Mouse (Mus musculus) cerebellum, adult 18-20 months (tissue): ENCODE measurements at regions not wholly inside any gene's neighbourhood (a gene's known extent, or its start where the extent isn't known, plus 50 kb on each side); places are given as distances from the start of the nearest gene placed in this dataset.

Source experiments
- DNase-seq, 2 experiments: peaks; one replicate each; pipeline ENCODE4 v3.0.0; 2021

DNA sequence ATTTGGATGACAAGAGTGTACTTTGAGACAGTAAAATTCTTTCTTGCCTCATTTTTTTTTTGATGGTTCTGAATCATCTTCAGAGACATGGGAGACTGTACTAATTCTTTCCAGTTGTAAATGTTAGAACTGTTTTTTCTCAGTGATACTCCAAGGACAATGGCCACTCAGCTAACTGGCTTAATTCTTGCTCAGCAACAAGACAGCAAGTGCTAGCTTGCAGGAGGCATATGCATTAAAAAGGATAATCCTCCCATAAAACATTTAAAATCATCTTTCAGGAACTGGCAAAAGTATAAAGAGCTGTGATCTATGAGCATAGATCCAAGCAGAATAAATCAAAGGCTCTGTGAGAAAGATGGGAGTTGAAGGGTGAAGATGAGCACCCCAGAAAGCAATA is 587.9 kb upstream of the Nrsn1 start:
- DNase-seq = no peak

GRCm38 (mm10) chr13:25857569-25857968 is 587.3 kb upstream of the Nrsn1 start:
- no peak for DNase-seq

DNA sequence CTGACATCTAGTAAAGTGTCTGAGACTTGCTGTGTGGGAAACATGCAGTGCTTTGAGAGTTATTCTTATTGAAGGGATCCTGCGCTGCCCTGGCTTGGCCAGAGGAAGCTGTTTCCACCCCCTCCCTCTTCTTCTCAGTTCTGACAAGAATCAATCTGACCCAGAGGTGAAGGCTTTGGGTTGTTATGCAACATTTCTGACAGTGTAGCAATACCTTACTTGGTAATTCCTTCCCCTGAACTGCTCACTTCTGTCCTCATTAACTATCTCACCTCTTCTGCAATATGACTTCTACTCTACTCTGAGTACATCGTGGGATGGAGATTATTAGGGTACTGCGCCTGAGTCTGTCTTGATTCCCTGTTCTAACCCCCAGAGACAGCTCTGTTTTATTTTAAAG is 586.8 kb upstream of the Nrsn1 start:
- DNase-seq = no peak

DNA sequence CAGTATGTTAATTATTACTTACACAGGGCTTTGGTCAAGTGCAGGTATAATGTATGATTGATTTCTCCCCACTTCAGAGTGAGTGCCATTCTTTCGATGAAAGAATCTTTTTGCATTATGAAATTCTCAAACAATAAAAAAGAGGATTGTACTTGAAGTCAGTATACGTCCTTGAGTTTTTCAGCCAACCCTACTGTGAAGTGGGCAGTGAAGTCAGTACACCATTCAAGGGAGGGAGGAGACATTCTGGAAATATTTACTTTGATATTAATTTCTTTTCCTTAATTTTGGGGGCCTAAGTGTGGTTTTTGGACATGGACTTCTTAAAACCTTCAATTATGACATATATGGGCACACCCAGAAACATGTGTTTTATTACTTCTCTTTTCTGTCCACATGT is 586.2 kb upstream of the Nrsn1 start:
- no peak for DNase-seq

DNA sequence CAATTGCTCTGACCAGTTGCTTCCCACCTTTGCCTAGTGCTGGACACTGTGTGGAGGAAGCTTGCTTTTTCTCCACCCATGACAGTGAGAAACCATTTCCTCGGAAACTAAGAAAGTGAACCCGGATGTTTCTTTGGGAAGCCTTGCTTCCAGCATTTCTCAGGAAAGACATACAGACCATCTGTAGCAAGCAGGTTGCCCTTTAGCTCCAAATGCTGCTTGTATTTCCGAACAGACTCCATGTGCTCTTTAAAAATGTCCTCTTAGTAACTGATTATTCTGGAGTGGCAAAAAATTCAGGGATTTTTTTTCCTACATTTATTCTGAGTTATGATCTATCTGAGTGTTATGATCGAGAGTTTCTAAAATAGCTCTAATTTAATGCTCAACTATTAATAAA is 577.9 kb upstream of the Nrsn1 start:
- DNase-seq = no peak

- DNase-seq = no peak
Measured at GRCm38 (mm10) chr13:25838237-25838636, 567.9 kb upstream of the Nrsn1 start.

DNA sequence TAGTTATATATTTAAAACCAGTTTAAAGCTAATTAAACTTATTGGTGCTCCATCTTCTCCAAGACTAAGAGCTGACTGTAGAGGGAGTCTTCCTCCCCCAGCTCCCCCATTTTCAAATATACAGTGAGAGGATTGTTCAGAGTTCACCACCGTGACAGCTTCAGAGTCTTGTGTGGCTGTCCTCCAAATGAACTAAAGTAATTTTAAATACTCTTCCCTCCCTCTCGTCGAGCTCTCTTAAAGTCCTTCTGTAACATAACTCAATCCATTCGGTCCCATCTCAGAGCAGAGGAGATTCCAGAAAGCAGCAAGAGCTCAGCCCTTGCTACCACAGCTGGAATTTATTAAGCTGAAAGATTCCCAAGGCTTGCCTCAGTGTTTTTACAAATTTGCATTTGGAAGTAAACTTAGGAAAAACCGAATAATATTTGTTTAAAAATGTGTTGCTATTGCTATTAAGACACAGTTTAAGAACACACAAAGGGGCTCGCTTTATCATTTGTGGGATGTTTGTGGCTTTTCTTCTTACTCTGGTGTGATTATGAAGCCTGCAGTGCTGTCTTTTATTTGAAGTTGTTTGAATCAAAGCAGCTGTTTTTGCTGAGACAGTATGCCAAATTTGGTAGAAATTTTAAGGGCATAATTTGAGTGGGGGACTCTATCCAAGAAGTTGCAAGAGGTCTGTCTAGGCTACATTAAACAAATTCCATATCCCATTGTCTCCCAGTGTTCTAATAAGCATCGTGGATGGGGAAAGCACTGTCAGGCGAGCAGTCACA is 559.0 kb upstream of the Nrsn1 start:
- DNase-seq = no peak

DNA sequence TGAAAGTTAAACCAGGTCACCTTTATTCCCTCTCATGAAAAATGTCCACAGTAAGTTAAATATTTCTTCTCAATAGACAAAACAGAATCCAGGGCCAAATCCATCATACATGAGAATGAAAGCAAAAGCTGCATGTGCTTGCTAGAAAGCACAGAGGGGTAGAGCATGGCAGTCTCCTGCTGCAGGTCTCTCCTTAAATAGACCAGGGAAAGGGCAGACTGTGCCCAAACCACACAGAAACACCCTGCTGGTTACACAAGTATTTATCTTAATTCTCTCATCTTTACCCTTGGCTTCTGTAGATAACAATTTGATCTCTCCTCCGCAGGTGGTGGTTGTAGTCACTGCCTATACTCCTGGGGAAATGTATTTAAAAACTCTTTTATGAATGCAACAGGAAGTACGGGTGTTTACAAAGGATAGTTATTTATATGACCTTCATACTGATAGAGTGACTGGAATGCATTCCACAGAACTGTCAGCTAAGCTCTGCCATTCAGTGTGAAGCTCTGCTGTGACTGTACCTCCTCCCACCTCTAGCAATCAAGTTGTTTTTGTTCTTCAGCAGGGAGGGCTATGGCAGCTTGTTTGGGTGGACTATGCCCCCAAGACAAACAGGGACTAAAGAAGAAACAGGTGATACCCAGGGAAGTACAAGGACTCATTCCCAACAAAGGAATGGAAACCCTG is 538.4 kb upstream of the Nrsn1 start:
- no peak for DNase-seq

DNA sequence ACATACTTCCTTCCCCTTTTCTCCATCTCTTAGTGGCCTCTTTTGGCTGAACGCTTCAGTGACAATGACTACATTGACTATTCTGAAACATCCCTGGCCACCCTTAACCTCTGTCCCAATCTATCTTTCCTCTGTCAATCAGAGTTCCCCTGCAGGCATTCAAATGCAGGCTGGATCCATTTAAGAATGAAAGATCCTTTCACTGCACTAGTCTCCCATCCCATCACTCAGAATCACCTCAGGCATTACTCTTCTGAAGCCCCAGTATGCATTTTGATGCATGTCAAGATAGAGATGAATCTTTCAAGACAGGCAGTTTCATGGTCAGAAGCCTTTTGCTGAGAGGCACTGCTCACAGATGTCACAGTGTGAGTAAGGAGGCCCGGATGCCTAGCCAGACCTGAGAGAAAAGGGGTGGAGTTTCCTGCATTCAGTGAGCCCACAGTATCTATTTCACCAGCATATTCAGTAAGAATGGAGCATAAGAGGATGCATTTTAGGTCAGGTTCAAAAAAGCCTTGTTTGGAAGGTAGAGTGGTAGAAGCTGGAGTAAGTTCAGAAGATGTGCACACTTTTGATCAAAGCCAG is 523.0 kb upstream of the Nrsn1 start:
- no peak for DNase-seq

DNA sequence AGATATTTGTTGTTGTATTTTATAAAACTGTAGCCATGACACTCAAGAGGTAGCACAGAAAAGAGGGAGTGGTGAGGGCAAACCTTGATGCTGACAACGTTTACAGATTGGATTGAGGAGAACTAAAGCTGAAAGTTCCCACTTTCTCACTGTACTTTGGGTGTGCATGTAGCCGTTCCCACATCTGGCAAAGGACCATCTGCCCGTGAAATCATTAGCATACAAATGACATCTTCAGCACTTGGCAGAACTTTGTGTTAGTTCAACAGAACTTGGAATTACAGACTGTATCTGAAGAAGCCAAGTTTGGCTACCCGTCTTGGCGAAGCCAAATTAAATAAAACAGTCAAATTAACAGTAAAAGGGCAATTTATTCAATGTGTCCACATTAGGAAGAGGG is 510.9 kb upstream of the Nrsn1 start:
- no peak for DNase-seq

DNA sequence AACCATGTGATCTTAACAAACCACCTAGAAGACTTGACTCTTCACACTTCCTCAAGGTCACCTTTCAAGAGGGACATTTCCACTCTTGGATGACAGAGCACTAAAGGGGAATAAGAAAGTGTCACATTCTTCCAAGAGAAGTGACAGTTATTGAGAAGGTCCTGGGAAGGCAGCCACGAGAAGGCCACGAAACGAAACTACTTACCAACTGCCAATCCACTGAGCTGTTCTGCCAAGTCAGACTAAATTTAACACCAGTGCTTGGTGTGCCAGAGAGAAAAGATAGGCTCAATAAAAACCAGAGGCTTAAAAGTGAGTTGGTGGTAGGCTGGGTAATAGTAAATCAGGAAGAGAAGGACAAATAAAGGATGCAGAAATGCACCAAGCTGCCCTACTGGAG is 507.4 kb upstream of the Nrsn1 start:
- no peak for DNase-seq

DNA sequence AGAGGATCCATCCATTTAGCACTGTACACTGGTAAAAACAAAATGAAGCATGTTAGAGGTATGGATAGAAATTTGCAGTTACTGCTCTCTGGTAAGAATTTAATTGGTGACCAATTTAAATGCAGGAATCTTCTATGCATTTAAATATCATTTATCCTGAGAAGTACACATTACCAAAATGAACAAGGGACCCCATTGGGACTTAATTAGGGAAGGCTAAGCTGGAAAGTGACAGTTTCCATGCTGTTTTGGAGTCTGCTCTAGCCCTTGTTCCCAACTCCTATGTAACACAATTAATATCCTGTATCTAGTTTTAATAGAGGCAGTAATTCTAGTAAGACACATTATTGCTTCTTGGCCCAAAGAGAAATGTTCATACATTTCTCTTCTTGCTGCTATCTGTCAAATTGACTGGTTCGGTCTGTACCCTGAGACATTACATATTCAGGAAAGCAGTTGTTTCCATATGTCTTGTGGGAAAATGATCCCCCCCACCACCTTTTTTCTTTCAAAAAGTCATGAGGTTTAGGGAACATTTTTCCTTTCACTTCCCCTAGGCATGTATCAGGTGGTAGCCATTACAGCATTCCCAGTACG is 504.4 kb upstream of the Nrsn1 start:
- DNase-seq = no peak

- no peak for DNase-seq
Measured at GRCm38 (mm10) chr13:25754515-25755105, 484.3 kb upstream of the Nrsn1 start.

- DNase-seq = no peak
Measured at GRCm38 (mm10) chr13:25751409-25751777, 481.1 kb upstream of the Nrsn1 start.

GRCm38 (mm10) chr13:25750460-25751408 is 480.4 kb upstream of the Nrsn1 start:
- DNase-seq = no peak

DNA sequence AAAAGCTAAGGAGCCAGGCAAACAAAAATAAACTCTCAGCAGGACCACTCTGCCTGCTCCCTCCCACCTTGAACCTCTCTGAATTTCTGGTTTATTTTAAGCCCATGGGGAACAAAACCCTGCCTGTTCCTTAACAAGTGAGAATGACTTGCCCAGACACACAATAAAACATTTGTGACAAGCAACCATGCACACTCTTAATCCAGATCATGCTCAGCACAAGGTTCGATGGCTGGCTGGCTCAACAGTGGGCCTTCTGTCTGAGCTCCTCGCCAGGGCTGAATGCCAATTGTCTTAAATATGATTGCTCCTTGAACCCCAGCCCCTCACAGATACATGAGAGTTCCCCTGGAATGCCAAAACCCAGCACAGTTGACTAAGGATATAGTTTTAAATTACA is 468.3 kb upstream of the Nrsn1 start:
- DNase-seq = no peak

- no peak for DNase-seq
Measured at GRCm38 (mm10) chr13:25729327-25729892, 459.1 kb upstream of the Nrsn1 start.

GRCm38 (mm10) chr13:25727504-25728095 is 457.3 kb upstream of the Nrsn1 start:
- DNase-seq = no peak

DNA sequence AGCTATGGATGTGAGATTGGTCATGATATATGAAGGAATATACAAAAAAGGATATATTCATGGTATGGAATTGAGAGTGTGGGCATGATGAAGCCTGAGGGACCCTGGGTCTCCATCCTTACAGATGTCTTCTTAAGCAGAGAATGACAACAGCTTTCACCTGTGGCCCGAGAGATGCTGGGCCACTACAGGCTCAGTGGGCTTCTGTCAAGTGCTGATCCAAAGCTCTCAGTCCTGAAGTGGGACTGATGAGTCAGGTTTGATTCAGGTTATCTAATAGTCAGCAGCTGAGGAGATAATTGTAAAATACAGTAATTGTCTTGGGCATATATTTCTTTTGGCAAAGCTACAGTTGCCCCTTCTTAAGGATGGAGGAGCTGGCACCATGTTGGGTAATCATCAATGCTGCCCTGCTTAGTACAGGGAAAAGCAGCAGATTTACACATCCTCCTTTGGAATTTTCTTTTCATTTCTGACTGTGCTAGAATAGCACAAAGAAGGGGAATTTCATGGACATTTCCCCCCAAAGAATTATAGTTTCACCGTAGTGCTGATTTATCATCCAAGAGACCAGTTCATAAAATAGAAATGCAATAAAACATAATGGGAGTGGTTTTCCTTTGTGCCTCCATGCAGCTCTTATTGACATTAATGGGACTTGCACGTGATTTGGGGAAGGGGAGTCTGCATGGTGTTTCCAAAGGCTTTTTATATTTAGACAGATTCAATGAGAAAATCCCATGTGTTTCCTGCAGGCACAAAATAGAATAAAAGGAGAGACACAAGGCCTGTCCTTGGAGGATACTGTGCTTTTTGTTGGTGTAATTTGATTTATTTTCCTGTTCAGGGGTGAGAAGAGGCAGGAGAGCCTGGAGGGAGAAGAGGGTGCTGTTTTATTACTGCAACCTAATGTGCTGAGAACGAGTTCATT is 452.6 kb upstream of the Nrsn1 start:
- DNase-seq = no peak

DNA sequence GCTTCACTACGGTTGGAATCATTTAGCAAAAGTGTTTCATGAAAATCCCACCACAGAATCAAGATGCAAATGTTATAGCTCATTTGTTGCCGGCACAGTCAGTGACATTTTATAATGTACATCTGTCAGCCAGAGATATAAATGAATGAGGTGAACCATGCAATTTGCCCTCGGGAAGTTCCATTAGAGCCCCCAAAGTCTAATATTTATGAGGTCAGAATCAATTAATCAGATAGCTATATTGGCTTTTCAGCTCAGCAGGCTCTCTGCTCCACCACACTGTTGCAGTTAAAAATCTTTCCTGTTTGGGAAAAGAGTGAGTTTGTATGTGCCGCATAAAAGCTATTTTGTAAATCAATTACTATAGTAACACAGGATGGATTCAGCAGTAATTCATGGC is 430.7 kb upstream of the Nrsn1 start:
- no peak for DNase-seq
